ENCODE assay signal across 27 mouse cellular contexts in genomic region chr5:32086526-32087090, GRCm38 (mm10). TPM values are rescaled to one million over a fixed set of nuclear protein-coding genes. Genes with fewer than 3 reads are reported as not detected.
DNase-seq lines count a peak whose midpoint lies in the region; ATAC-seq and TF ChIP-seq lines count a peak whose summit lies in the region.
"Had no signal": no experiment of that assay in that cellular context is flagged by ENCODE, and none has a peak within 500 bp of the region (broad histone marks: within the 10 kb centered on the region; RNA-seq: fewer than 3 reads in every experiment).

No protein-coding gene starts in this region.

- ATAC-seq in kidney, embryonic 14.5 days (ENCODE audit: low FRiP score, low TSS enrichment): no peak
- ATAC-seq in stomach, postnatal 0 days (ENCODE audit: low FRiP score, low TSS enrichment): no peak
- ATAC-seq: CD4-positive, CD25-positive, alpha-beta regulatory T cell, adult 4 months; forebrain, embryonic 15.5 days; hindbrain, postnatal 0 days; intestine, embryonic 15.5 days; liver, postnatal 0 days had no signal

- no peak overlapping the region for H3K4me3 ChIP-seq in kidney, embryonic 14.5 days (ENCODE audit: low read length)
- no peak overlapping the region for H3K4me3 ChIP-seq in stomach, postnatal 0 days (ENCODE audit: low read depth, low read length)
- H3K4me3 ChIP-seq: embryonic facial prominence, embryonic 13.5 days; forebrain, embryonic 10.5 days; forebrain, embryonic 15.5 days; hindbrain, embryonic 12.5 days; intestine, embryonic 15.5 days; limb, embryonic 12.5 days; midbrain, embryonic 12.5 days; neural tube, embryonic 13.5 days had no signal

- DNase-seq in gastrocnemius, postnatal 25 days: peak; percentile 60
- no peak for DNase-seq in gastrocnemius, adult 18-20 months (ENCODE audit: low spot score)
- DNase-seq in kidney, adult 8-10 months: peak; percentile 49 to 54
- peak; percentile 43 for DNase-seq in kidney, postnatal 14 days
- DNase-seq in skeletal muscle tissue, adult 2 months (ENCODE audit: low read depth, low spot score): peak; percentile 70
- DNase-seq in stomach, postnatal 0 days (ENCODE audit: low spot score): no peak
- DNase-seq: adrenal gland, postnatal 25 days; cerebellum, adult 18-20 months; heart, postnatal 36 days; layer of hippocampus, adult 9-11 months; liver, postnatal 0 days; lung, postnatal 36 days; right cerebral cortex, postnatal 4 days; thymus, postnatal 4 days had no signal

- no peak overlapping the region for H3K27ac ChIP-seq in kidney, embryonic 14.5 days (ENCODE audit: low read depth, low read length)
- H3K27ac ChIP-seq in stomach, postnatal 0 days (replicated peaks): no peak overlapping the region
- H3K27ac ChIP-seq: embryonic facial prominence, embryonic 13.5 days; forebrain, embryonic 10.5 days; forebrain, embryonic 15.5 days; hindbrain, embryonic 12.5 days; hindbrain, postnatal 0 days; intestine, embryonic 15.5 days; limb, embryonic 12.5 days; midbrain, embryonic 12.5 days; neural tube, embryonic 13.5 days had no signal

- WGBS in kidney, embryonic 14.5 days: 76% methylated on average over 6 of the region's 6 CpGs
- 80% methylated on average over 6 of the region's 6 CpGs for WGBS in stomach, postnatal 0 days

- H3K4me1 ChIP-seq in kidney, embryonic 14.5 days (ENCODE audit: control insufficient read depth, insufficient read depth, low read length): peaks cover 3% of the 10 kb centered on the region; the same call in 1 of the 2 replicates
- 0 out of 2 replicates have a peak, but pooled peaks cover 3% of the 10 kb centered on the region for H3K4me1 ChIP-seq in stomach, postnatal 0 days (replicated peaks; ENCODE audit: control insufficient read depth, insufficient read depth)
- H3K4me1 ChIP-seq: forebrain, embryonic 10.5 days; forebrain, embryonic 15.5 days; hindbrain, embryonic 12.5 days; intestine, embryonic 15.5 days; midbrain, embryonic 12.5 days; neural tube, embryonic 13.5 days had no signal

- no peak for TF ChIP-seq CTCF in stomach, postnatal 0 days (IDR thresholded peaks at IDR 0.05; ENCODE audit: low read depth)

- no peak overlapping the region for H3K4me2 ChIP-seq in kidney, embryonic 14.5 days (replicated peaks; ENCODE audit: low read depth, low read length)
- no peak overlapping the region for H3K4me2 ChIP-seq in stomach, postnatal 0 days (replicated peaks; ENCODE audit: low read depth)
- H3K4me2 ChIP-seq: embryonic facial prominence, embryonic 13.5 days; forebrain, embryonic 15.5 days; heart, embryonic 11.5 days; hindbrain, embryonic 12.5 days; intestine, embryonic 15.5 days; limb, embryonic 12.5 days; liver, embryonic 11.5 days; midbrain, embryonic 12.5 days; neural tube, embryonic 13.5 days had no signal

- no peaks in the 10 kb centered on the region for H3K36me3 ChIP-seq in kidney, embryonic 14.5 days (ENCODE audit: control insufficient read depth, insufficient read depth, low read length)
- H3K36me3 ChIP-seq in stomach, postnatal 0 days (ENCODE audit: control insufficient read depth, insufficient read depth, low read length): no peaks in the 10 kb centered on the region
- H3K36me3 ChIP-seq: embryonic facial prominence, embryonic 13.5 days; forebrain, embryonic 10.5 days; forebrain, embryonic 15.5 days; hindbrain, embryonic 12.5 days; intestine, embryonic 15.5 days; limb, embryonic 12.5 days; midbrain, embryonic 12.5 days; neural tube, embryonic 13.5 days had no signal

- H3K27me3 ChIP-seq in kidney, embryonic 14.5 days (ENCODE audit: control insufficient read depth, insufficient read depth, low read length): no peaks in the 10 kb centered on the region
- no peaks in the 10 kb centered on the region for H3K27me3 ChIP-seq in stomach, postnatal 0 days (ENCODE audit: control insufficient read depth, insufficient read depth, low read length)
- H3K27me3 ChIP-seq: embryonic facial prominence, embryonic 13.5 days; forebrain, embryonic 15.5 days; hindbrain, embryonic 12.5 days; intestine, embryonic 15.5 days; limb, embryonic 12.5 days; midbrain, embryonic 12.5 days; neural tube, embryonic 13.5 days had no signal

- no peaks in the 10 kb centered on the region for H3K9me3 ChIP-seq in kidney, embryonic 14.5 days (ENCODE audit: control insufficient read depth, low read length)
- no peaks in the 10 kb centered on the region for H3K9me3 ChIP-seq in stomach, postnatal 0 days (ENCODE audit: control insufficient read depth, low read length)
- H3K9me3 ChIP-seq: embryonic facial prominence, embryonic 13.5 days; forebrain, embryonic 10.5 days; forebrain, embryonic 15.5 days; hindbrain, embryonic 12.5 days; intestine, embryonic 15.5 days; limb, embryonic 12.5 days; midbrain, embryonic 12.5 days; neural tube, embryonic 13.5 days had no signal

- TF ChIP-seq EP300 in stomach, postnatal 0 days (optimal IDR thresholded peaks at IDR 0.05): no peak

- no peak overlapping the region for H3K9ac ChIP-seq in kidney, embryonic 14.5 days (ENCODE audit: low read depth, low read length)
- H3K9ac ChIP-seq in stomach, postnatal 0 days (ENCODE audit: low read length): no peak overlapping the region
- H3K9ac ChIP-seq: embryonic facial prominence, embryonic 13.5 days; forebrain, embryonic 15.5 days; hindbrain, embryonic 12.5 days; intestine, embryonic 15.5 days; limb, embryonic 12.5 days; liver, postnatal 0 days; midbrain, embryonic 12.5 days; neural tube, embryonic 13.5 days had no signal

RNA-seq across cellular contexts. Expression of gene Fosl2, which starts 49.0 kb away (rescaled TPM):
- 10 to 100 TPM in 1 of 2 experiments, 1 to 10 TPM in 1; 9.9 to 12.4 TPM for total RNA-seq in gastrocnemius, postnatal 25 days (2021)
- 10 to 100 TPM; 15.9 to 16.3 TPM for total RNA-seq in gastrocnemius, adult 18-20 months (2021)
- 7.0 and 7.1 TPM in 2 replicates for polyA plus RNA-seq in kidney, embryonic 14.5 days (2014; fragmentation: Nextera tagmentation; extraction: Ambion mirVana)
- polyA plus RNA-seq in stomach, postnatal 0 days (2015; fragmentation: Nextera tagmentation; extraction: Ambion mirVana): 10.5 and 11.7 TPM in 2 replicates

Comparison
In these comparisons a context has a peak if more than half of its experiments do, and no peak if none do; other contexts are left out.
1. DNase-seq: peak in gastrocnemius, postnatal 25 days (single experiment), kidney, adult 8-10 months (2 of 2), kidney, postnatal 14 days (single experiment) and skeletal muscle tissue, adult 2 months (single experiment); none in gastrocnemius, adult 18-20 months (single experiment) and stomach, postnatal 0 days (single experiment).